Mouse (Mus musculus) heart, embryonic 14.5 days (tissue): ENCODE measurements at regions not wholly inside any gene's neighbourhood (a gene's known extent, or its start where the extent isn't known, plus 50 kb on each side); places are given as distances from the start of the nearest gene placed in this dataset.

Experiments
- ATAC-seq: fragments of 200-750 bp; cut with Nextera tagmentation; 2 replicates; pipeline ENCODE4 v1.8.0; 2017; ENCODE audit warnings: low read depth, moderate TSS enrichment; ENCODE audit not compliant: insufficient number of reproducible peaks, insufficient read depth, low FRiP score
- H3K27ac ChIP-seq, 2 experiments: fragments of 200-500 bp in 1 of 2; fragments of 300-500 bp in 1 of 2; sonication (generic) in 1 of 2; replicated peaks in 1 of 2; 2 replicates each; pipeline ENCODE4 v1.5.1; 2012 to 2014; ENCODE audit warnings: low read depth in 2 of 2, low read length in 2 of 2, control low read depth in 1 of 2, mild to moderate bottlenecking in 1 of 2, mixed read lengths in 1 of 2; ENCODE audit not compliant: control insufficient read depth in 1 of 2, insufficient read depth in 1 of 2
- H3K27me3 ChIP-seq: fragments of 300-500 bp; sonication (generic); 2 replicates; pipeline ENCODE4 v1.6.1; 2014; ENCODE audit warnings: mild to moderate bottlenecking, low read length, control low read depth; ENCODE audit not compliant: control insufficient read depth, insufficient read depth
- H3K36me3 ChIP-seq: fragments of 300-500 bp; sonication (generic); 2 replicates; pipeline ENCODE4 v1.6.1; 2014; ENCODE audit warnings: mild to moderate bottlenecking, control low read depth, low read length, mixed read lengths; ENCODE audit not compliant: control insufficient read depth, insufficient read depth
- H3K4me1 ChIP-seq, 2 experiments: fragments of 200-500 bp in 1 of 2; fragments of 300-500 bp in 1 of 2; sonication (generic) in 1 of 2; 2 replicates each; pipeline ENCODE4 v1.6.1; 2012 to 2014; ENCODE audit warnings: low read length in 2 of 2, control low read depth in 1 of 2, mixed read lengths in 1 of 2; ENCODE audit not compliant: control insufficient read depth in 2 of 2, insufficient read depth in 2 of 2
- H3K4me2 ChIP-seq: fragments of 300-500 bp; sonication (generic); 2 replicates; pipeline ENCODE4 v1.6.1; 2014; ENCODE audit warnings: mild to moderate bottlenecking, low read length
- H3K4me3 ChIP-seq, 2 experiments: fragments of 200-500 bp in 1 of 2; fragments of 300-500 bp in 1 of 2; sonication (generic) in 1 of 2; 2 replicates each; pipeline ENCODE4 v1.5.1; 2012 to 2014; ENCODE audit warnings: low read length in 2 of 2, mild to moderate bottlenecking in 2 of 2, control low read depth in 1 of 2, low read depth in 1 of 2, moderate library complexity in 1 of 2; ENCODE audit not compliant: control insufficient read depth in 1 of 2, insufficient read depth in 1 of 2
- H3K9ac ChIP-seq: fragments of 300-500 bp; sonication (generic); 2 replicates; pipeline ENCODE4 v1.6.1; 2014; ENCODE audit warnings: mild to moderate bottlenecking, low read length
- H3K9me3 ChIP-seq: fragments of 300-500 bp; sonication (generic); 2 replicates; pipeline ENCODE4 v1.6.1; 2016; ENCODE audit warnings: low read length, control low read depth; ENCODE audit not compliant: control insufficient read depth
- WGBS: fragments of 180-500 bp; shearing (Covaris S2); extraction: QIAGEN DNeasy Blood & Tissue Kit; methylation state at CpG from one replicate; pipeline ENCODE4 v1.1.7; 2014; 5-methylcytosine and 5-hydroxymethylcytosine counted together

DNA sequence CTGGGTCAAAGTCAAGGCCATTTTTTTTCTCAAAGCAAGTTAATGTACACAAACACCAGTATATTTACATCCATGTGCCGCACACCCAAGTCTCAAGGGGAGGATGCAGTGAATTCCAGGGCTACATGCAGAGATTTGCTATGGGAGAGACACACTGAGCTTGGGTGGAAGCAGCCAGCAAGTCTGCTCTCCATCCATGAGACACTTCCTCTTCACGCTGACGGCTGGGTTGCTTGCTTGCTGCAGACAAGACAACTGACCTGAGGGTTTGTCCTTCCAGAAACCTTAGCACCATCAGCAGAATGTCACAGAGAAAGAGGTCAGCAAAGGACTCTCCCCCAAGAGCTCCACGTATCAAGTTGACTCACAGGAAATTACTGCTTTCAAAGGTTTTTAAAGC lies 169.3 kb upstream of the 4933402D24Rik start:
- no peak overlapping the region for H3K9ac ChIP-seq
- 43% methylated on average over 4 of the region's 4 CpGs for WGBS
- peaks cover 56% of the 10 kb centered on the region for H3K27me3 ChIP-seq
- no peak overlapping the region for H3K4me2 ChIP-seq
- H3K4me1 ChIP-seq = peaks cover 0 to 8% of the 10 kb centered on the region in 2 experiments; a peak in 1 of 4 replicates
- H3K27ac ChIP-seq = no peak overlapping the region
- no peak for ATAC-seq
- no peaks in the 10 kb centered on the region for H3K36me3 ChIP-seq
- no peak overlapping the region for H3K4me3 ChIP-seq
- no peaks in the 10 kb centered on the region for H3K9me3 ChIP-seq

DNA sequence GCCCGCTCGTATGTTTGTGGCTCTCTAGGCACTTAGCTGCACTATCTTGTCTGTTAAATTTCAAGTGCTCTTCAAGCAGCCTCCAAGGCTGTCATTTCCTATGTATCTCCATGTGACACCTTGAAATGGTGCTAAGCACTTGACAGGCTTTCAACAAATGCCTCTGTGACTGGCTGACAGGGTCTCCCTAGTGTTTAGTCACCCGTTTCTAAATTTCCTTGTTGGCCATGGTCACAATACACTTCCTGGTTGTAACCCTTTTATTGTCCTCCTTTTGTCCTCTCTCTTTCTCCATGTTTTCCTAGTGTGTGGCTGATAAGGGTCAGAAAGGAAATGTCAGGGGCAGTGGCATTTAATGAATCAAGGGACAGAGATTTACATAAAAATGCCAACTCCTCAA lies 168.4 kb upstream of the 4933402D24Rik start:
- Histone ChIP-seq H3K36me3 (no peaks in the 10 kb centered on the region), H3K27me3 (peaks cover 61% of the 10 kb centered on the region), H3K4me1 (peaks cover 0 to 8% of the 10 kb centered on the region in 2 experiments; a peak in 1 of 4 replicates), H3K9ac (no peak overlapping the region), H3K4me2 (no peak overlapping the region; the same call in 1 of the 2 replicates), H3K27ac (no peak overlapping the region), H3K4me3 (no peak overlapping the region), H3K9me3 (no peaks in the 10 kb centered on the region)
- no peak for ATAC-seq
- WGBS = 14% methylated on average over 3 of the region's 3 CpGs

GRCm38 (mm10) chr1:63934570-63935280 lies 165.7 kb upstream of the 4933402D24Rik start:
- H3K4me2 ChIP-seq = no peak overlapping the region
- no peak overlapping the region for H3K9ac ChIP-seq
- H3K27me3 ChIP-seq = peaks cover 66% of the 10 kb centered on the region
- peaks cover 0 to 8% of the 10 kb centered on the region in 2 experiments; a peak in 1 of 4 replicates for H3K4me1 ChIP-seq
- no peak for ATAC-seq
- no peaks in the 10 kb centered on the region for H3K9me3 ChIP-seq
- 80% methylated on average over 8 of the region's 8 CpGs for WGBS
- H3K27ac ChIP-seq = no peak overlapping the region
- no peak overlapping the region for H3K4me3 ChIP-seq
- no peaks in the 10 kb centered on the region for H3K36me3 ChIP-seq

DNA sequence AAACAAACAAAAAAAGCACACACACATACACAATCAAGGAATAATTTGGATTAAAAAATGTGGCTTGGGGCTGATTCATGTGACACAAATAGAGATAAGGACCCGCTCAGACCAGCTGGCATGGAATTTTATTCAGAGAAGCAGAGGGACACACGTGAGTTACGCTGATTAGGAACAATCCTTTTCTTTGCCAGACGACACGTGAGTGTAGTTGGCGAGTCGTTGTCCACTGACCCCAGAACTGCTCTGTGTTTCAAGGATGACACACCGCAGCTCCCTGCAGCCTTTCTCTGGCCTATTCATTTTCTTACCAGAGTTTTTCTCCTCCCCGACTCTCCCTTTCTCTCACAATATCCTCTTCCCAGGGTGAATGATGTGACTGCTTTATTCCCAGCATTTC lies 163.4 kb upstream of the 4933402D24Rik start:
- WGBS = 30% methylated on average over 9 of the region's 9 CpGs
- Histone ChIP-seq H3K36me3 (no peaks in the 10 kb centered on the region), H3K9me3 (no peaks in the 10 kb centered on the region), H3K4me2 (no peak overlapping the region), H3K27me3 (peaks cover 56% of the 10 kb centered on the region), H3K27ac (no peak overlapping the region), H3K4me1 (peaks cover 0 to 4% of the 10 kb centered on the region in 2 experiments; a peak in 1 of 4 replicates), H3K4me3 (no peak overlapping the region), H3K9ac (no peak overlapping the region)
- no peak for ATAC-seq

DNA sequence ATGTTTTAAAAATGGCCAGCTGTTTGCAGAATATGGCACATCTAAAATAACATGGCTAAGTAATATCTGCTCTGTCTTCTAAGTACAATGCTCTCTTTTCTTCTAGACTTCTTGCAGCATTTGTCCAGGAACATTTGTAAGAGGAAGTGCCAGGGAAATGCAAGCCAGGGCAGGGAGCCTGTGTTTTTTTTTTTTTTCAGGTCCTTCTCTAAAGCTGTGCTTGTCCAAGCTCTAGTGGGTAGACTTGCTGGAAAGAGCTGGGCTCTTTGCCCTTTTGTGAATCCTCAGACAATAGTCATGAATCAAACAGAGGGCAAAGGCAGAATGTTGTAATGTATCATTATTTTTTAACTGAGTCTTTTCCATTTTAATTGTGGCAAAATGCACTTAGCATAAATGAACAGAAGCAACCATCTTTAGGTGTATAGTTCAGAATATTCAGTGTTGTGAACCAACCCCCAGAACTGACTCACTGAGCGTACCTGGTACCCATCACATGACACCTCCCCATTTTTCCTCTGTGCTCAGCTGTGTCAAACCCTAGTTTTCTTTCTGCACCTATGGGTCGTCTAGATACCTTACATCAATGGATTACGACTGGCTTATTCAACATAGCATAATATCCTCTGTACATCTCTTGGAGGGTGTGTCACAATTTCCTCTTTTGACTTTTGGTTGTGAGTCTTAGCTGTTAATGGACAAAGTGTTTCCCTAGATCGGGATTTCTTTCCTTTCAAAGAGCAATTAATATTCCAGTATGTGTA lies 160.5 kb upstream of the 4933402D24Rik start:
- Histone ChIP-seq H3K4me2 (no peak overlapping the region), H3K4me1 (no peaks in the 10 kb centered on the region), H3K27ac (no peak overlapping the region), H3K36me3 (no peaks in the 10 kb centered on the region), H3K9ac (no peak overlapping the region), H3K27me3 (peaks cover 33% of the 10 kb centered on the region), H3K4me3 (no peak overlapping the region), H3K9me3 (no peaks in the 10 kb centered on the region)
- no peak for ATAC-seq
- WGBS = 70% methylated on average over 4 of the region's 4 CpGs

DNA sequence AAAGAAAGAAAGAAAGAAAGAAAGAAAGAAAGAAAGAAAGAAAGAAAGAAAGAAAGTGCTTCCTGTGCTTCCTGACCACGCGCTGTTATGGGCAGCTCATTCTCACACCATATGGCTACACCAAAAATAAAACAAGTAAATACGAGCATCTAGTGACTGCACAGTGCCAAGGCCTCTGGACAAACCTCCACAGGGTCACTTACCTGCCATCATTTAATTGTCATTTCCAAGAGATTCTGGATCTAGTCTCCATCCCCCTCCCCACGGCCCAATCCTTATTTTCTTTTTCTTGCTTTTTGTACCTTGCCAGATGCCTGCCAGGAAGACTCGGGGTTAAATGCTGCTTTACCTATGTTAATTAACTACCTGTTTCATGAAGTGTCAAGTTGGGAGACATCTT lies 159.8 kb upstream of the 4933402D24Rik start:
- no peaks in the 10 kb centered on the region for H3K9me3 ChIP-seq
- H3K4me1 ChIP-seq = no peaks in the 10 kb centered on the region
- no peak overlapping the region for H3K4me2 ChIP-seq
- H3K27me3 ChIP-seq = peaks cover 32% of the 10 kb centered on the region
- no peak overlapping the region for H3K27ac ChIP-seq
- H3K36me3 ChIP-seq = no peaks in the 10 kb centered on the region
- H3K9ac ChIP-seq = no peak overlapping the region
- H3K4me3 ChIP-seq = no peak overlapping the region
- ATAC-seq = no peak
- WGBS = 79% methylated on average over 5 of the region's 5 CpGs

- H3K4me3 ChIP-seq = no peak overlapping the region
- H3K4me1 ChIP-seq = no peaks in the 10 kb centered on the region
- no peak overlapping the region for H3K4me2 ChIP-seq
- H3K9ac ChIP-seq = no peak overlapping the region
- peaks cover 27% of the 10 kb centered on the region for H3K27me3 ChIP-seq
- no peak for ATAC-seq
- H3K36me3 ChIP-seq = no peaks in the 10 kb centered on the region
- H3K9me3 ChIP-seq = no peaks in the 10 kb centered on the region
- WGBS = 80% methylated on average over 3 of the region's 3 CpGs
- H3K27ac ChIP-seq = no peak overlapping the region
Observed at GRCm38 (mm10) chr1:63928361-63928760, 159.3 kb upstream of the 4933402D24Rik start.
